Mouse (Mus musculus): ENCODE measurements around the gene Brd3.
"Not testable (repeated sequence)": the region's sequence is repeated elsewhere in the genome, so short reads cannot be mapped to it uniquely, and the experiment has no call there.

The Brd3 gene

DNA sequence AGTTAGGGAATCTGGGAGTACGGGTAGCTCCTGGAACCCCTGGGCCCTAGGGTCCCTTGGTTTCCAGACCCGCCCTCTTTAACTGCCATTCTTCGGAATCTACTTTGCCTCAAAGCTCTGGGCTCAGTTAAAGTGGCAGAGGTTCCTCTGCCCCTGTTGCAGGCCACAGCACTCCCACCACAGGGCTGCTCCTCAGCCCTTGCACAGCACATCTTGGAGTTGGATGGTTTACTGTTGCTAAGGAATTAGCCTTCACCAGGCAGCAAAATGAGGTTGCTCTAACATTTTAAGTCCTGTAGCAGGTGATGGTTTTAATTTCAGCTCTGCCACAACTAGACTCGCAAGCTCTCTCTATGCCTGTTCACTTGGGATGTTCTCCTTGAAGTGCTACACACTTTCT lies at the start of gene Brd3:
Gene Brd3, minus strand, starts transcription at position 101 of the 400 bp plus-strand sequence.
- no peak for DNase-seq (ENCODE audit: low spot score in 2 of 2)

DNA sequence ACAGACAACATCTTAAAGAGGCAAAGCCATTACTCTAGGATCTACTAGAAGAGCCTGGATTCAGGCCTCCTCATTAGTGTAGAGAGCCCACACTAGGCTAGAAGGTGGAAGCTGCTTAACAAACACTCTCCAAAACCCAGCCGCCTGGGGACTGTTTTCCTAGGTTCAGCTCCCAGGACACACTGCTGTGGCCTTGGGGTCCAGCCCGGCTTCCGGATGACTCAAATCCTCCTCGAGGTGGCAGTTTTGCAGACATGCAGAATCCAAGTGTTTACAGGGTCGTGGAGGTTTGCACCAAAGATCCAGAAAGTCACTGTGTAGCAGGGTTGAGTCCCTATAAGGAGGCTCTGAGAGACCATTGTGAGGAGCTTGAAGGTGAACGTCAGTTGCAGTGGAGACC lies 49.5 kb upstream of the Brd3 start:
- no peak for DNase-seq (ENCODE audit: low spot score in 2 of 2)

- no peak for DNase-seq (ENCODE audit: low spot score in 2 of 2)
Measured at GRCm38 (mm10) chr2:27554308-27554707, 46.8 kb upstream of the Brd3 start.

DNA sequence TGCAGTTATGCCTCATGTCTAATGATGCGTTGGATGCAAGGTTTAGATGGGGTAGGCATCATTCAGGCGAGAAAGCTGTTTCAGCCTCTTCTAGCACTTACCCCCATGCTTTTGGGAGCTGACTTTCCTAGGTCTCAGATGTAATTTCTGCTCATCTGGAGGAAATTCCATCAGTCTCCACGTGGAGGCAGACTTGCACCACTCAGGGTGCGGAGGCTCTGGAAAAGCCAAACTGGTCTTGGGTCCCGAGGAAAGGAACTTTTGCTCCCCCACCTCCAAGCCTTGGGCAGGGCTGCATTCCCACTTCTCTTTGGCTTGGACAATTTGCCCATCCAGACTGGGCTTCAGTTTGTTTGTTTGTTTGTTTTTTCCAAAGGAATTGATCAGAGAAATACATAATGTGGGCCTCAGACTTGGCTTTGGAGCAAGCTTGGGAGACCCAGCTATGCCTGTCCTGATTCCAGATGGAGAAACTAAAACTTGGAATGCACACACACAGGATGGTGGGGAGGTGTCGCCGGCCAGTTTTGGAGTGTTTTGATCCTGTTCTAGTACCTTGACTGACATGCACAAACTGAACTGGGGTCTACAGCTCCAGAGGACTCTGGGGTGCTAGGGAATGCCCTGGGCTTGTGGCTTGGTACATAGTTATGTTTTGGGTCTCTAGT lies 45.3 kb upstream of the Brd3 start:
- DNase-seq (ENCODE audit: low spot score in 2 of 2): peak; percentile 51 to 71

DNA sequence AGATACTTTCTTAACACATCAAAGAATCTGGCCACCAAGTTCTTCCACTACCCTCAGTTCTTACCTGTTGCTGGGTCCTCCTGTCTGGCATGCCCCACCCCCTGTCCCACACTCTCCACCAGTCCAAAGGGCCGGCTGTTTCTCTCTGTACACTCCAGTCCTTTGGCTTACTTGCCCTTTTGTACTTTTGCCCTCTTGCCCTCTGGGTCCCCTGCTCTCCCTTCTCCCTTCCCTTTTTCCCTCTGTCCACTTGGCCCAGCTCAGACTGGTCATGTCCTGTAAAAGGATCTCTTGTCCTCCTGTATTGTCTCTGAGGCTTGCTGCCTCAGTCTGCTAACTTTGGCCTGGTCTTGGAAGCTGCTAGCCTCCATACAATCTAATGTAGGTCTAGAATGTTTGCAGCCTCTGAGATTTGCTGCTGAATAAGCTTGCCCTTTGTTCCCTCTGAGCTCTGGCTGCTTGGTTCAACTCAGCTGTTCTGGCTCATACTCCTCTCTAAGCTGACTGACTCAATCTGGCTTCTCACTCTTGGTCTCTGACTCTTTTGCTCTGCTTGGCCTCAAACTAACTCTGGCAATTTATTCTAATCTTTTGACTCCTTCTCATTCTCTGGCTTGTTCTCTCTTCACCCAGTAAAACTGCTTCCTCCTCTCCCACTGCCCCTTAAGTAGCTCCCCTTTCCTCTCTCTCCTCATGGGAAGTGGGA lies 41.4 kb upstream of the Brd3 start:
- DNase-seq (ENCODE audit: low spot score in 2 of 2): no peak

GRCm38 (mm10) chr2:27547986-27548385 lies 40.5 kb upstream of the Brd3 start:
- no peak for DNase-seq (ENCODE audit: low spot score in 2 of 2)

- DNase-seq (ENCODE audit: low spot score in 2 of 2): no peak
Measured at GRCm38 (mm10) chr2:27547326-27547725, 39.9 kb upstream of the Brd3 start.

DNA sequence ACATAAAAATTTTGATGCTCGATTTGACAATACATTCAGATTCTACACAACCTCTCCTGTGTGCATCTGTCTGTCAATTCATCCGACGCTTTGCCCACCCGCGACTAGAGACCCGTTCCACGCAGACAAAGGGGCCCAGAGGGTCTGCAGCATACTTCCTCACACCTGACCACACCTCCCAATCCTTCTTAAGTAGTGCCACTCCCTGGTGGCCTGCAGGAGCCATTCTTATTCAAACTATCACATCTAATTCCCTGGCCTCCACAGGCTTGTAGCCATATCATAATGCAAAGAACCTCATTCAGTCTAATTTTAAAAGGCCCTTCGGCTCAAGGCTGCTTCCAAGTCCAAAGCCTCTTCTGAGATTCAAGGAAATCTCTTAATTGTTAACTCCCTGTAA lies 38.6 kb upstream of the Brd3 start:
- DNase-seq (ENCODE audit: low spot score in 2 of 2): not testable (repeated sequence)

- DNase-seq (ENCODE audit: low spot score in 2 of 2): not testable (repeated sequence)
Measured at GRCm38 (mm10) chr2:27545517-27545916, 38.1 kb upstream of the Brd3 start.

DNA sequence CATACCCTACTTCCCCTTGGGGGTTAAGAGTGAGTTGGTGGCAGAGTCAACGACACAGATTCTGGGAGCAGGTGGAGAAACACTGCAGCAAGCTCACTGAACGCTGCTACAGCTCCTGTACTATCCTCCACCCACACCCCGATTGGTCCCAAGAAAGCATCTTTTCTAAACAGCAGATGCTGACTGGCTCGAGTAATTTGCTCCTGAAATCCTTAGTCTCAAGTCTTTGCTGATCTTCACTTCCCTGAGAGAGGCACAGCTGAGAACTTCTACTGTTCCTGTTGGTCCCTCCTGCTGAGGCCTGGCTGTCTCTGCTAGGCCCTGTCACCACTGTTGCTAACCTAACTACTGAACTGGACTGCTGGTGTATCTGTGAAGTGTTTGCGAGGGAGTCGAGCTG lies 37.2 kb upstream of the Brd3 start:
- DNase-seq (ENCODE audit: low spot score in 2 of 2): no peak

DNA sequence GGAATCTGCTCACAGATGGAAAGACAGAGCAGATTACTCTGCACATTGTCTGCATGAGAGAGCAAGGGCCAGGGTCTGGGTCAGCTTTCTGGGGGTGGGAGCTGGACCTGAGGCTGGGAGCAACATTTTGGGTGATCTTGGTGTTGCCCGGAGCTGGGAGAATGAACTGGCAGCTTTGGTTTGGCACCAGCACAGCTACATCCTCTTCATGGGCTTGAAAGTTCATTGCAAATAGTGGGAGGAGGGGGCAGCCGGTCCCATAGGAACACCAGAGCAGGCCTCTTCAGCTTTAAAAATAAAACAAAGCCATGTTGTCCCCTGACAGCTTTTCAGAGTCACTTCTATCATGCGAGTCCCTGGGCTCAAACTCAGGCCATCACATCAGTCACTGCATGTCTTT lies 33.8 kb upstream of the Brd3 start:
- no peak for DNase-seq (ENCODE audit: low spot score in 2 of 2)

DNA sequence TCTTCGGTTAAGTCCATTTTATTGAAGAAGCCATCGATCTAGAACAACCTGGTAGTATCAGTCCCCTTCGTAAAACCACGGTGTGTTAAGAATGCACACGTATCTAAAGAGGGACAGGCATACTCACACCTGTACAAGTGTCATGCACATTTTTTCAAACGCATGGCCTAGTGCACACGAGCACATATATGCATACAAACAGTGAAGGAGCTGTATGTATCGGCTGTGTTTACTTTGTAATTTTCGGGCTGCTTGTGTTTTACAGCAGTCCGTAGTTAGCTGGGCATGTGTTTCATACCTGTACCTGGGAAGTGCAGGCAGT lies 33.0 kb upstream of the Brd3 start:
- DNase-seq (ENCODE audit: low spot score in 2 of 2): no peak

DNA sequence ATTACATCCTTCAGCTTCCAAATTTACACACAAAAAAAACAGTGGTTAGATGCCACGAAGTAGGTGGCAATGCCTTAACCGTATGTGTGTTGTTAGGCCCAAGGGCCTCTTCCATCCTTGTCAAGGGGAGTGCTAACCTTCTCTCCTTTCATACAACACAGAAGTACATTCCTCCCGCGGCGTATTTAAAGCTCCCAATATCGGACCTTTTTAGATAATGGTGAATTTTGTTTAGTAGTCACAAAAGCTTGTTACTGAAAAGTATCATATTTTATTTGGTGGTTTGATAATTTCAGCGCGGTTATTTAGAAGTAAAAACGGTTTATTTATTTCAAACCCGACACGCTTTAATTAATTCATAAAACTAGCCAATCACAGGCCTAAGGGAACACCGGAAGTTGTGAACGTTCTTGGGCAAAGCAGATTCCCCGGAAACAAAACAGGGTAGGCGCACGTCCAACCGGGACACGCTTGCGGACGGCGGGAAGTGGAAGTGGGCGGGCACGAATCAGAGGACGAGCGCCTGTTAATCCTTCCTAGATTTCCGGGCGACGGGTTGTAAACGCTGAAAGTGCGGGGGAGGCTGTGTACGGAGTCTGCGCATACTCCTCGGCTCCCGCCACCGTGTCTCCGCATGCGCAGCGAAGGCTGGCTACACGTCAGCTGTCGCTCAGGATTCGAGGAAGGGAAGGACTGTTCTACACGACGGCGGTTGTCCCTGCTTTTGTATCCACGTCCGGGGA lies 32.5 kb upstream of the Brd3 start:
- DNase-seq (ENCODE audit: low spot score in 2 of 2): peak; percentile 83 to 98

GRCm38 (mm10) chr2:27539336-27539735 lies 31.9 kb upstream of the Brd3 start:
- no peak for DNase-seq (ENCODE audit: low spot score in 2 of 2)

DNA sequence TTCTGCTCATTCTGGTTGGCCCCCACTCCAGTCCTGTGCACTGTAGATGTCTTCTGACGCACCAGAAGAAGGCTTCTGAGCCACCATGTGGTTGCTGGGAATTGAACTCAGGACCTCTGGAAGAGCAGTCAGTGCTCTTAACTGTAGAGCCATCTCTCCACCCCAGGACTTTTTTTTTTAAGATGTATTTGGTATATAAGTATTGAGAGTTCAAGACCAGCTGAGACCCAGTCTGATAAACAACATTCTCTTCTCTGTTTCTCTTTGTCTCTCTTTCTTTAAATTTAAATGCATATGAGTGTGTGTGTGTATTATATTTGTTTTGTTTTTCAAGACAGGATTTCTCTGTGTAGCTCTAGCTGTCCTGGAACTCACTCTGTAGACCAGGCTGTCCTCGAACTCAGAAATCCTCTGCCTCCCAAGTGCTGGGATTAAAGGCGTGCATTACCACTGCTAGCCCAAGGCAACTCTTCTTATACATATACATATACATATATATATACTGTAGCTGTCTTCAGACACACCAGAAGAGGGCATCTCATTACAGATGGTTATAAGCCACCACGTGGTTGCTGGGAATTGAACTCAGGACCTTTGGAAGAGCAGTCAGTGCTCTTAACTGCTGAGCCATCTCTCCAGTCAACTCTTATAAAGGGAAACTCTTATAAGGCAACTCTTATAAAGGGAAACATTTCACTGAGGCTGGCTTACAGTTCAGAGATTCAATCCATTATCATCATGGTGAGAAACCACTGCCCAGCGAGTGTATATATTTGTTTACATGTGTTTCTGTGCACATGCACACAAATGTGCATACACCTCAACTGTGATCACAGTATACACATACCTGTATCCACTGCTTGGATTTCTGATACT lies 31.2 kb upstream of the Brd3 start:
- DNase-seq (ENCODE audit: low spot score in 2 of 2): not testable (repeated sequence)

DNA sequence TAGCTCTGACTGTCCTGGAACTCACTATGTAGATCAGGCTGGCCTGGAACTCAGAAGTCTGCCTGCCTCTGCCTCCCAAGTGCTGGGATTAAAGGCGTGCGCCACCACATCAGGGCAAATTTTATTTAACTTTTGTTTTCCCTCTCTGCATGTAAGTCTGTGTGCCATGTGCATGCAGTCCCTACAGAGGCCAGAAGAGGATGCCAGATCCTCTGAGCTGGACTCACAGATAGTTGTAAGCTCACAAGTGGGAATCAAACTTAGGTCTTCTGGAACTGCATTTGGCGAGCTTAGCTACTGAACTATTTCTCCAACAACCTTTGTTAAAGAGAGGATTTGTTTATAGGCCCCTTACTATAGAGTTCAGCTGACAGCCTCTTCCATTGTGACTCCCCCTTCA lies 10.8 kb upstream of the Brd3 start:
- no peak for DNase-seq (ENCODE audit: low spot score in 2 of 2)

GRCm38 (mm10) chr2:27516289-27516688 lies 8.8 kb upstream of the Brd3 start:
- DNase-seq (ENCODE audit: low spot score in 2 of 2): no peak

GRCm38 (mm10) chr2:27515341-27516166 lies 8.1 kb upstream of the Brd3 start:
- peak in 1 of 2 experiments; percentile 51 for DNase-seq (ENCODE audit: low spot score in 2 of 2)

DNA sequence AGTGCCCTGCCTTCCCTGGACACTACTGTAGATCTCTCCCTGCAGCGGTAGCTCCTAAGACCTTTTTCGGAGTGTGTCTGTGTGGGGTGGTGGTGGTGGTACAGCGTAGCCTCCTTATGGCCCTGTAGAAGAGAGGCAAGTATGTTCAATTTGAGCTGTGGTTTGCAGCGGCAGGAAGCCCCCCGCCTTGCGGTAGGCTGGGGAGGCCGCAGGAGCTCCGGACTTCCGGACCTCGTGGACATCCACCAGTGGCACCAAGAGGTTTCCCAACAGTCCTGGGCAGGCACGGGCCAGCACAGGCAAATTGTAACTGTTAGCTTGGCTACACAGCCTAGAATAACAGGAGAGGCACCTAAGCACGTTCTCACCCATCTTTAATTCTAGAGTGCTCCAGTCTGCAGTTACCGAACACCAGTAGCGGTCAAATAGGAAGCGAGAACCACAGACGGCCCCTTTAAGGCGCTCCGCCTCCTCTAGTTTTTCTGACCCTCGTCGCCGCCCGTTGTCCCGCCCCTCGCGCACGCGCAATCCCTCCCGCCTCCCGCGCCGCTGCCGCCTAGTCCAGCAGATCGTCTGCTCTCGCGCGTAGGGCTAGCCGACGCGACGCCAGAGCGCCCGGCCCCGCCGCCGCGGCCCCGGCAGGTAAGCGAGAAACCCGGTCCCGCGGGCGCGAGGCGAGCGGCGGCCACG lies 7.3 kb upstream of the Brd3 start, which contains the start of gene Wdr5:
Gene Wdr5, plus strand, starts transcription at position 519 of the 690 bp plus-strand sequence.
- peak; percentile 96 to 100 for DNase-seq (ENCODE audit: low spot score in 2 of 2)

GRCm38 (mm10) chr2:27513861-27514260 lies 6.4 kb upstream of the Brd3 start:
- no peak for DNase-seq (ENCODE audit: low spot score in 2 of 2)
